Mouse (Mus musculus): ENCODE results near the gene Tmem30b. TPM values are rescaled to one million over a fixed set of nuclear protein-coding genes. Genes with fewer than 3 reads are reported as not detected.
"Not testable (repeated sequence)": the region's sequence is repeated elsewhere in the genome, so short reads cannot be mapped to it uniquely, and the experiment has no call there.

The Tmem30b gene
- polyA plus RNA-seq, 1 experiment from 2014 or later = 17.5 TPM

DNA sequence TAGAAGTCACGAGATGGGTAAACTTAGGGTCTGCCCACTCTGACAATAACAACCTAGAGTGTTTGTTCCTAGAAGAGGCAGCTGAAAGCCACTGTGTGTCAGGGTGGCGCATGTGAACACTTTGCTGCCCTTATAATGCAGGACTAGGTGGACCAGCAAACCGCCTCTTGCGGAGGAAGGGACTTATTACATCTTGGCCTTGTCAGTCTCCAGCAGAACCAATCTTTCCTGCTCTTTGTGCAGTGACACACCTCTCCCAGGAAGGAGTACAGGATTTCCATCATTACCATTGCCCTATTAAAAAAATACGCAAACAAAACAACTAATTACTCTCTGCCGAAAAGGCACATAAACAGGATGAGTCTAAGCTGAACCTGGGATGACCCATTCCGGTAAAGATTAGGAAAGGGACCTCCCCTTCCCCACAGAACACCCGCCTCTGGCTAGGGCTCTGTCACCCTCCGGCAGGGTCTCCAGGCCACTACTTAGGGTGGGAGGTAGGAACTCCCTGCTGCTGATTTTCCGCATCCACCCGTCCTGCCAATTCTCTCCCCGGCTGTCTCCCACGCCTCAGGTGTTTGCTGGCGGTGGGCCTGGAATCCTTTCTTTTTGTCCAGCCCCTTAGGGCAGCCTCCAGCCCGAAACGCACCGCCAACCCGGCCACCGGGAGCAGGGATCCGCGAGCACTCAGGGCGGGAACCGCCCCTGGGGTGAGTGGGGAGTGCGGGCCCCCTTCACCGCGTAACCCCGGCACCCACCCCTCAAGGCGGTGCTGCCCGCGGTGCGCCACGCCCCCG, 37.8 kb upstream of the Tmem30b start:
- peak overlapping the region; percentile 84 for H3K27ac ChIP-seq (replicated peaks)
- peak; percentile 44 for ATAC-seq (ENCODE audit: insufficient number of reproducible peaks, low FRiP score, low TSS enrichment, low read depth)
- no peaks in the 10 kb centered on the region for H3K27me3 ChIP-seq
- H3K4me1 ChIP-seq = peaks cover 18% of the 10 kb centered on the region
- no peaks in the 10 kb centered on the region for H3K36me3 ChIP-seq
- H3K9me3 ChIP-seq (replicated peaks) = no peaks in the 10 kb centered on the region
- WGBS = 6% methylated on average over 32 of the region's 33 CpGs
- H3K4me2 ChIP-seq (replicated peaks) = peak overlapping the region; percentile 88
- H3K9ac ChIP-seq = peak overlapping the region; percentile 70
- H3K4me3 ChIP-seq (replicated peaks) = peak overlapping the region; percentile 80

DNA sequence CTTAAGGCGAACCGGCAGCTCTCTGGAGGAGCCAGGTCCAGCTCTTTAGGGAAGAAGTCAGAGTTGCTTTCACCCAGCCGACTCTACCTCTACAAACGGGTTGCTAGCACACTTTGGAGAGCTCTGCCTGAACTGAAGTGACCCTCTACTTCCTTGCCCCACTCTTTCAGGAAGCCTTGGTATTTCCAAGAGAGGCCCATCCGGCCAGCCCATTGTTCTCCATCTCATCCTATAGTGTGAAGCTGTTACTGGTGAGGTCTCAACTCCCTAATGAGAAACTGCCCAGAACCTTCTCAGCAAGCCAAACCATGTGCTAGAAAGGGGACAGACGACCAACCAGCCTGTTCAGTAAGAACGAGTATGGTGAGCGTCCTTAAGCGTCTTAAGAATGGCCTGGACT, 37.1 kb upstream of the Tmem30b start:
- Histone ChIP-seq H3K27me3 (no peaks in the 10 kb centered on the region), H3K9ac (no peak overlapping the region), H3K4me3 (replicated peaks) (no peak overlapping the region), H3K4me2 (replicated peaks) (no peak overlapping the region), H3K4me1 (peaks cover 18% of the 10 kb centered on the region), H3K36me3 (no peaks in the 10 kb centered on the region), H3K9me3 (replicated peaks) (no peaks in the 10 kb centered on the region), H3K27ac (replicated peaks) (peak overlapping the region; percentile 45; the same call in 1 of the 2 replicates)
- ATAC-seq (ENCODE audit: insufficient number of reproducible peaks, low FRiP score, low TSS enrichment, low read depth) = no peak
- WGBS = 74% methylated on average over 9 of the region's 9 CpGs

DNA sequence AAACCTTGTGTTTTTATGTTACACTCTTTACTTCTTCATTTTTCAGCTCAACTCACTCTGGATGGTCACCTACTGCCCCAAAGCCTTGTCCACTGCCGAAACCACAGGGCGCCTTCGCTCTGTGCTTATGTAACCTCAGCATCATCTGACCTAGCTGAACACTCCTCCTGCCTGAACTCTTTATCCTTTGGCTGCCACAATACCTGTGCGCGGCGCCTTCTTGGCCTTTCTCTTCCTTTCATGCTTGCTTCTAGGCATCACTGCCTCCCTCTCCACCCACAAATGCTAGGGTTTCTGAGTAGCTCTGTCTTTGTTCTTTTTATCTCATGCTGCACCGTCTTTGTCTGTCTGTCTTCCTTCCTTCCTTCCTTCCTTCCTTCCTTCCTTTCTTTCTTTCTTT, 34.6 kb upstream of the Tmem30b start:
- 83% methylated on average over 7 of the region's 7 CpGs for WGBS
- H3K27me3 ChIP-seq = no peaks in the 10 kb centered on the region
- no peak overlapping the region for H3K4me2 ChIP-seq (replicated peaks)
- H3K9me3 ChIP-seq (replicated peaks) = no peaks in the 10 kb centered on the region
- H3K36me3 ChIP-seq = no peaks in the 10 kb centered on the region
- no peak overlapping the region for H3K9ac ChIP-seq
- ATAC-seq (ENCODE audit: insufficient number of reproducible peaks, low FRiP score, low TSS enrichment, low read depth) = no peak
- peaks cover 13% of the 10 kb centered on the region for H3K4me1 ChIP-seq
- no peak overlapping the region for H3K4me3 ChIP-seq (replicated peaks)
- H3K27ac ChIP-seq (replicated peaks) = no peak overlapping the region

GRCm38 (mm10) chr12:73578141-73578540, 31.9 kb upstream of the Tmem30b start:
- Histone ChIP-seq H3K4me1 (no peaks in the 10 kb centered on the region), H3K9me3 (replicated peaks) (no peaks in the 10 kb centered on the region), H3K4me2 (replicated peaks) (no peak overlapping the region), H3K36me3 (no peaks in the 10 kb centered on the region), H3K27ac (replicated peaks) (no peak overlapping the region), H3K4me3 (replicated peaks) (no peak overlapping the region), H3K27me3 (no peaks in the 10 kb centered on the region), H3K9ac (no peak overlapping the region)
- WGBS = 62% methylated on average over 6 of the region's 6 CpGs
- ATAC-seq (ENCODE audit: insufficient number of reproducible peaks, low FRiP score, low TSS enrichment, low read depth) = no peak

GRCm38 (mm10) chr12:73574632-73575031, 28.4 kb upstream of the Tmem30b start:
- Histone ChIP-seq H3K4me2 (replicated peaks) (no peak overlapping the region), H3K4me3 (replicated peaks) (no peak overlapping the region), H3K9ac (no peak overlapping the region), H3K27ac (replicated peaks) (no peak overlapping the region), H3K4me1 (no peaks in the 10 kb centered on the region), H3K9me3 (replicated peaks) (no peaks in the 10 kb centered on the region), H3K27me3 (no peaks in the 10 kb centered on the region), H3K36me3 (no peaks in the 10 kb centered on the region)
- WGBS = 67% methylated on average over 15 of the region's 15 CpGs
- ATAC-seq (ENCODE audit: insufficient number of reproducible peaks, low FRiP score, low TSS enrichment, low read depth) = no peak

- WGBS = 61% methylated on average over 11 of the region's 11 CpGs
- no peak for ATAC-seq (ENCODE audit: insufficient number of reproducible peaks, low FRiP score, low TSS enrichment, low read depth)
- Histone ChIP-seq H3K9me3 (replicated peaks) (no peaks in the 10 kb centered on the region), H3K4me2 (replicated peaks) (peak overlapping the region; percentile 61), H3K36me3 (no peaks in the 10 kb centered on the region), H3K27ac (replicated peaks) (no peak overlapping the region), H3K27me3 (no peaks in the 10 kb centered on the region), H3K4me3 (replicated peaks) (peak overlapping the region; percentile 36), H3K9ac (no peak overlapping the region), H3K4me1 (0 out of 2 replicates have a peak, but pooled peaks cover 4% of the 10 kb centered on the region)
These were observed 19.4 kb upstream of the Tmem30b start for GRCm38 (mm10) chr12:73565620-73565969.

DNA sequence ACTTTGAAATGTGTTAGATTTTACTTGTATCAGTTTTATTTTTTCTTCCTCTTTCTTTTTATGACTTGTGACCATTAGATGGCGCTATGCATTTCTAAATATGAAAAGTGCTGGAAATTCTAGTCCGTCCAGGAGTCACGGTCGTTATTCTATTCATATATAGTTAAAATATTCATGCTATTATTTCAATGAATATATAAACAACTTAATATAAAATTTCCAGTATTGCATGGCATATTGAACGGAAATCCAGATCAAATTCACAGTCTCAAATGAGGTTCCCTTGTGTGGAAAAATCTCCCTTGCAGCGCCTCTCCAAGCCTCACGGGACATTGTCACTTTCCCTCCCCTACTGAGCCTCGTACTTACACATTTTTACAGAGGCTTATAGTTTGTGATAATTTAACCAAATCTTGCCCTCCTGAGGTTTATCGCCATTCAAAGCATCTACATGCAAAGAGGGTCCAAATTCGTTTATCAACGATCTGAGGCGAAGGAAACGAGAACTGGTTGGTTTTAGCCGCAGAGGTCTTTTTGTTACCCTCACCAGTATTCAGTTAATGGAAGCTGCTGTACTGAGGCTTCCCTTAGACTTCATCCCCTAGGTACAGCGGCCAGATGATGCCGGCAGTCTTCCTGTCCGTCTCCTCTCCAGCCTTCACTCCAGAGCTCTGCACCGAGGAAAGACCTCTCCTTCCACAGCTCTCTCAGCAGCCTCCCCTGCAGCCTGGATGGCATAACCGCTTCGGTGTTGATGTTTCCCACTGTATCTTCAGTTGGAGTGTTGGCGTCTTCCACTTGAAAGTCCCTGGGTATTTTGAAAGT, 18.8 kb upstream of the Tmem30b start:
- no peak for ATAC-seq (ENCODE audit: insufficient number of reproducible peaks, low FRiP score, low TSS enrichment, low read depth)
- WGBS = 15% methylated on average over 21 of the region's 21 CpGs

DNA sequence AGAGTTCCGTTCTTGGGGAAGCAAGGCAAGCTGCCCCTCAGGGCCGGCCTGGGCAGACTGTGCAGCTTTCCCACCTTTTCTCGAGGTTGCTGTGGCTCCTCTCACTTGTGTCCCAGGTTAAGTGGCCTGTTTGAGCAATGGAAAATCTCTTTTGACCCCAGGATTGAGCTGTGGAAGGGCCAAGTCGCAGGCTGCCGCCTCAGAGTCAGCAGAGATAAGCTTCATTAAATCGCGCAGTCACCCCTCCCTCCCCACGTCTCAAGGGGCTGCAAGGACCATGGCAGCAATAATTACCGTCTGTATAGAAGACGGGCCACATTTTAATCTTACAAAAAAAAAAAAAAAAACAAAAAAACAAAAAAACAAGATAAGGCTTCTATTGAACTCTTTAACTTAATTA, 18.0 kb upstream of the Tmem30b start:
- WGBS = 10% methylated on average over 10 of the region's 10 CpGs
- no peak overlapping the region for H3K27ac ChIP-seq (replicated peaks)
- H3K9ac ChIP-seq = no peak overlapping the region
- H3K27me3 ChIP-seq = no peaks in the 10 kb centered on the region
- no peak for ATAC-seq (ENCODE audit: insufficient number of reproducible peaks, low FRiP score, low TSS enrichment, low read depth)
- H3K4me1 ChIP-seq = 0 out of 2 replicates have a peak, but pooled peaks cover 4% of the 10 kb centered on the region
- H3K36me3 ChIP-seq = no peaks in the 10 kb centered on the region
- no peak overlapping the region for H3K4me2 ChIP-seq (replicated peaks)
- H3K9me3 ChIP-seq (replicated peaks) = no peaks in the 10 kb centered on the region
- H3K4me3 ChIP-seq (replicated peaks) = no peak overlapping the region

More for the DNA sequence above, 18.8 kb upstream of the Tmem30b start:
- H3K9me3 ChIP-seq (replicated peaks) = no peaks in the 10 kb centered on the region
- H3K27me3 ChIP-seq = no peaks in the 10 kb centered on the region
- no peaks in the 10 kb centered on the region for H3K36me3 ChIP-seq
- no peak overlapping the region for H3K9ac ChIP-seq
- peak overlapping the region; percentile 61 for H3K4me2 ChIP-seq (replicated peaks)
- 0 out of 2 replicates have a peak, but pooled peaks cover 4% of the 10 kb centered on the region for H3K4me1 ChIP-seq
- no peak overlapping the region for H3K27ac ChIP-seq (replicated peaks)
- H3K4me3 ChIP-seq (replicated peaks) = peak overlapping the region; percentile 36

DNA sequence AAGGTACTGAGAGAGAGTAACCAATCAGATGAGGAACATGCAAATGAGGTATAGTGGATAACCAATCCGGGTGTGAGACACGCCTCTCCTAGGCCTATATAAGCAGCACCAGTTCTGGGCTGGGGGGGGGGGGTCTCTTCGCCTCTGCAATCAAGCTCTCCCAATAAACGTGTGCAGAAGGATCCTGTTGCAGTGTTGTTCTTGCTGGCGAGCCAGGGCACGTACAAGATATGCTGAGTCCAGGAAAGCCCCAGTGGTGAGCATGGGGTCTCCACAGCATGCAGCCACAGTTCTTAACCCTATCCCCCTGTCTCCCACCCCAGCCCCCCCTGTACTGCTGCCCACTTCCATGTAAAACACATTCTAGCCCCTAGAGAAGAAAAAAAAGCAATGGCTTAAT, 16.9 kb upstream of the Tmem30b start:
- 65% methylated on average over 6 of the region's 6 CpGs for WGBS
- not testable (repeated sequence) for H3K27me3 ChIP-seq; H3K4me3 ChIP-seq (replicated peaks); H3K27ac ChIP-seq (replicated peaks); H3K36me3 ChIP-seq; H3K9me3 ChIP-seq (replicated peaks); H3K9ac ChIP-seq; H3K4me1 ChIP-seq; H3K4me2 ChIP-seq (replicated peaks); ATAC-seq (ENCODE audit: insufficient number of reproducible peaks, low FRiP score, low TSS enrichment, low read depth)

DNA sequence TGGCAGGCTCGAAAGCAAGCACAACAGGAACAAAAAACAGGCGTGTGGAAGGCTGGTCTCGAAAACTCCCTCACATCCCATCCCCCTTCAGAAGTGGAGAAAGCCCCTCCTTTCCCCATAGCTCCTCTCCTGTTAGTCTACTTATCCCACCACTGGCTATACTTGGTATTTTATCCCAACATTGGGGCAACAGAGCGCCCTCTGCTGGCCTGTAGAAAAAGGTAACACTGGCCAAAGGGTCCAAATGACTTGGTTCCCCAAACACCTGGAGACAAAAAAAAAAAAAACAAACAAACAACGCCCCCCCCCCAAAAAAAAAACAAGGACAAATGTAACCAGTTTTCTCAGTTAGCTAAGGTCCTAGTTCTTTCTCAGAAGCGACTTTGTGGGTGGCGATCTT, 13.9 kb upstream of the Tmem30b start:
- H3K9ac ChIP-seq = no peak overlapping the region
- no peaks in the 10 kb centered on the region for H3K27me3 ChIP-seq
- no peak overlapping the region for H3K27ac ChIP-seq (replicated peaks)
- H3K36me3 ChIP-seq = no peaks in the 10 kb centered on the region
- H3K9me3 ChIP-seq (replicated peaks) = no peaks in the 10 kb centered on the region
- no peak for ATAC-seq (ENCODE audit: insufficient number of reproducible peaks, low FRiP score, low TSS enrichment, low read depth)
- H3K4me3 ChIP-seq (replicated peaks) = no peak overlapping the region
- 0 out of 2 replicates have a peak, but pooled peaks cover 2% of the 10 kb centered on the region for H3K4me1 ChIP-seq
- WGBS = 51% methylated on average over 7 of the region's 7 CpGs
- no peak overlapping the region for H3K4me2 ChIP-seq (replicated peaks)

DNA sequence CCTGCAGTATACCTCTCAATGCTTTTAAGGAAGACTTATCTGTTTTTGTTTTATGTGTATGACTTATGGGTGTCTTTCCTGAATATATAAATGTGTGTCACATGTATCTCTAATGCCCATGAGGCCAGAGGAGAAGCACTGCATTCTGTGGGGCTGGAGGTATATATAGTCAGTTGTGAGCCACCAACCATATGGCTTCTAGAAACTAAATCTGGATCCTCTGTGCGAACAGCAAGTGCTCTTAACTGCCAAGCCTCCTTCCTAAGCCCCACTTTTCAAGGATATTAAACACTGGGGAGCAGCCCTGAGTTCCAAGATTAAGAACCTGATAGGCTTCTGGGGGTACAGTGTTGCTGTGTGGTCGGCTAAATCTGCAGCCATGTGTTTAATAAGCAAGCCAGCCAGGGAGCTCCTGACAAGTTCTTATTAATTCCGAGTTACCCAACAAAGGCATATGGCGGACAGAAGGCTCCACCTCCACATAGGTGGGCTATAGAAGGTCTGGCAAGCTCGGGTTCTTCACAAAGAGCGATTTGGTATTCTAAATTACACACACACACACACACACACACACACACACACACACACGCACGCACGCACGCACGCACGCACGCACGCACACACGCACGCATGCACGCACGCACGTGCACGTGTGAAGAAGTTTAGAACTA, 12.5 kb upstream of the Tmem30b start:
- H3K4me3 ChIP-seq (replicated peaks) = no peak overlapping the region
- H3K9ac ChIP-seq = no peak overlapping the region
- no peaks in the 10 kb centered on the region for H3K9me3 ChIP-seq (replicated peaks)
- H3K27me3 ChIP-seq = no peaks in the 10 kb centered on the region
- H3K4me2 ChIP-seq (replicated peaks) = no peak overlapping the region
- 88% methylated on average over 20 of the region's 20 CpGs for WGBS
- no peaks in the 10 kb centered on the region for H3K4me1 ChIP-seq
- ATAC-seq (ENCODE audit: insufficient number of reproducible peaks, low FRiP score, low TSS enrichment, low read depth) = no peak
- H3K27ac ChIP-seq (replicated peaks) = no peak overlapping the region
- H3K36me3 ChIP-seq = no peaks in the 10 kb centered on the region

Data from embryonic facial prominence, embryonic 15.5 days (tissue).